Mouse (Mus musculus): Measurements from ENCODE around the gene Olfr455.

Olfr455 gene

DNA sequence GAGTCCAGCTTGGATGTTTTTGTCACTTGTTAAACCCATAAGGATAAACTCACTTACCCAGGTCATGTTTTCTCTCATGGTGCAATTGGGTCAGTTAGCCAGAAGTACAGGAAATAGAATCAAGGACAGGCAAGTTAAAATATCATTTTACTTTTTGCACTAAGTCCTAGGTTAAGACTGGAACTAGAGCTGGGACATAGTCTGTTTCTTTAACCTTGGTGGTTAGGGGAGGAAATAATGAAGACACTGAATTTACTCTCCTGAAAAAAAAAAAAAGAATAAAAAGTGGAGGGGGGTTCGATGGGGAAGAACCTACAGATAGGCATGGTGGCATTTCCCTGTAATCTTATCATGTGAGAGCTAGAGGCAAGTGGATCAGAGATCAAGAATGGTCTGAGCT, 60.3 kb downstream of the Olfr455 start, which contains the start of gene Olfr456:
Olfr456 (minus strand) TSS at position 101 of the 400 bp plus-strand sequence.
- no peak for DNase-seq (ENCODE audit: low spot score in 2 of 2)
